Mouse (Mus musculus) heart, adult 2 months (tissue): ENCODE results near the gene Selenom.

Experiments used
- CTCF ChIP-seq: fragments of 200-600 bp; IDR thresholded peaks from 2 replicates; pipeline ENCODE4 v1.8.1; 2022; ENCODE audit warnings: antibody characterized with exemption, mild to moderate bottlenecking, moderate library complexity
- EP300 ChIP-seq: fragments of 200-500 bp; IDR thresholded peaks from 2 replicates; pipeline ENCODE4 v1.6.1; 2011; ENCODE audit warnings: low read depth, low read length, control low read depth; ENCODE audit not compliant: insufficient read depth
- POLR2A ChIP-seq: fragments of 200-500 bp; IDR thresholded peaks from 2 replicates; pipeline ENCODE4 v1.6.1; 2011; ENCODE audit warnings: mild to moderate bottlenecking, low read depth, low read length, control low read depth; ENCODE audit not compliant: insufficient read depth

DNA sequence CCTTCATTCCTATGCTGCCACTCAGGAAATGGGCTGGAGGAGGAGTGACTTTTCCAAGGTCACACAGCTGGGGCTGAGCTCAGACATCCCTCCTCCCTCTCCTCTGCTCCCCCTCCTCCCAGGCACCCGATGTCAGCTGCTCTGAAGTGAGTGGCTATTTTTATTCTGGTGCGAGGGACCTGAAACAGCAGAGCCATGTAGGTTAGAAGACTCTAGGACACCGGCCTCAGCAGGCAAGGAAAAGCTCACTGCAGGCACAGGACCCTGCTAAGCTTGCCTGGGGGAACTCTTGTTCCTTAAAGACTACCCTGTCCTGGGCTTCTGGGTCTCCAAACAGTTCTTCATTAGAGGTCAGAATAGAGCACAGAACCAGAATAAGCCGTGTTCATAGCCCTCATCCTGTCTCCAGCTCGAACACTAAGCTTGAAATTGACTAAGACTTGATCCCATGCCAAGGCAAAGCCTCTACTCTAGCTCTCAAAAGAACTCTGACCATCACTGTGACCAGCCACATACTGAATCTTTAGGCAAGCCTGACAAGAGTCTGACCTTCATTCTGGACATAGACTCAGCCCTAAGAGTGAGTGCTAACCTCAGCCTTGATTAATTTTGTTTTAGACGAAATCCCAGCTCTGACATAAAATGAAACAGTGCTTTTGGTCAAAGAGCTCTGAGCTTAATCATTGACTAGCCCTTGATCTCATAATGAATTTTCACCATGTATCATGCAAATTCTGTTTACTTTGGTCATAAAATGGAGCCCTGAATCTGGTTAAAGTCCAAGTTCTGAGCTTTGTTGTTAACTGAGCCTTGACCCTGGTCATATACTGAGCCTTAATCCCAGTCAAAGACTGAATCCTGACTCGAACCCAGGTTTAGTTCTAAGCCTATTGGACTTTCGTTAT, 5.1 kb upstream of the Selenom start:
- TF ChIP-seq CTCF (no peak), POLR2A (peak; percentile 68; the same call in 1 of the 2 replicates), EP300 (0 out of 2 replicates have a peak, but pooled peaks have one; percentile 66)
